Mouse (Mus musculus): Measurements from ENCODE around the gene Fitm2.
A peak's percentile ranks its signal among the peaks of the same experiment; 100 is the strongest.

Fitm2 gene

DNA sequence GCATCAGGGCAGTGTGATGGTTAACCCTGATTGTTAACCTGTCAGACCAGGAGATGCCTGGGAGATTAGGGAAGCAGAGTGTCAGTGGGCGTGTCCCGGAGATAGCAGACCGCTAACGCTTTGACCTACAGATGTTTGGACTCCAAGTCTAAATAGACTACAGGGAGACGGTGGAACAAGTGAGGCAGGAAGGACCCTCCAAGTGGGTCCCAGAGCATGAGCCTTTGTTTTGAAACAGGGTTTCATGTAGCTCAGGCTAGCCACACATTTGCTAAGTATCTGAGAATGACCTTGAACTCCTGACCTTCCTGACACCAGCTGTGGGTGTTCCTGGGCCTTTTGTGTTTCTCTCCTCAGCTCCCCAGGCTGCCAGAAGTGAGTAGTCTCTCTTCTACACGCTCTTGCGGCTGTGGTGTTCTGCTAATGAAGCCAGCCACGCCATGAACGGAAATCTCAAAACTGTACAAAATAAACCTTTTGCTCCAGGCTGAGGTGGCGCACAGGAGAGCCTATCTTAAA, 9.1 kb downstream of the Fitm2 start:
- DNase-seq (ENCODE audit: low read depth, low spot score) = peak; percentile 98

DNA sequence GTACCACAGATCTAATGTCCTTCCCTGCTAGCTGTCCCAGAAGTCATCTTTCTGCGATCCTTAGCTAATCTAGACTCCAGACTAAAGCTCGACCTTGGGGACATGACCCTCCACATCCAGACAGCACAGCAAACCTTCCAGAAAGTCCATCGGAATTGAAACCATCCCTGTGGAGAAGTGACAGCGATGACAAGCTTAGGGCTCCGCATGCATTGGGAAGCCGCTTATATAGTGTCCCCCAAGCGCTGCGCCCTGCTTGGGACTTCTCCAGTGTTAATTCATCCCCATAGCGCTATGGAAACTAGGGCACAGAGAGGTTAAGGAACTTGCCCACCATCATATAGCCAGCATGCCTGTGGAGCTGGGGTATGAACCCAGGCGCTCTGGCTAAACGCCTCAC, 9.6 kb downstream of the Fitm2 start:
- no peak for DNase-seq (ENCODE audit: low read depth, low spot score)

DNA sequence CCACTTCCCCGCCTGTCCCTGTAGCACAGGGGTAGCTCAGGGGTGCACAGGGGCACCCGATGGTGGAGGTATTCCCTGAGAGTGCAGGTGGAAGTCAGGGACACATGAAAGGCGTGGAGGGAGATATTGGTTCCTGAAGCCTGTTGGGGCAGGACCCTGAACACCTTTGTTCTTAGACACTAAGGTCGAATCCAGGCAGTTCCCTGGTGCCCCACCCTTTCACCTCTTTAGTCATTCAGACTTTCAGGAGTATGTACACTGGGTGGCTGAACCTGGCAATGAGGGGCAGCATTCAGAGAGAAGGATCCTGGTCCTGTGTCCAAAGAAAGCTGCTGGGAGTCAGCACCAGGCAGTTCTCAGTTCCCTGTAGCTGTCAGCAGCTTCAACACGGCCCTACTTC, 10.0 kb downstream of the Fitm2 start:
- peak; percentile 86 for DNase-seq (ENCODE audit: low read depth, low spot score)

- peak; percentile 47 for DNase-seq (ENCODE audit: low read depth, low spot score)
Observed at GRCm38 (mm10) chr2:163461307-163461706, 11.1 kb downstream of the Fitm2 start.

GRCm38 (mm10) chr2:163460622-163461021, 11.8 kb downstream of the Fitm2 start:
- peak; percentile 38 for DNase-seq (ENCODE audit: low read depth, low spot score)

DNA sequence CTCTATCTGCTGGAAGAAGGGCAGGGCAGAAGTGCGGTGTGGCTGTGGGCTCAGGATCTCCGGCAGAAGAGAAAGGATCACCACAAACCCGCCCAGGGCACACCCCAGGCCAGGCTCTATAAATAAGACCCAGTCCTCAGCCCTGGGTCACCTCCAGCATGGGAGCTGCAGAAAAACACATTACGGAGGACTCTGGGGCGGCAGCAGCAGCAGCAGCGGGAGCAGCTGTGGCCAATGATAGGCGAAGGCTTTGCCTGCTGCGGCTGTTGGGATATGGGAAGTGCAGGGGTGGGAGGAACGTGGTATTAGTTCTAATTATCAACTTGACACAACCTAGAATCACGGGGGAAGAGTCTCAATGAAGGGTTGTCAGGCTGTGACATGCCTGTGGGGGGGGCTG, 13.0 kb downstream of the Fitm2 start:
- DNase-seq (ENCODE audit: low read depth, low spot score) = no peak

- DNase-seq (ENCODE audit: low read depth, low spot score) = peak; percentile 47
Observed at GRCm38 (mm10) chr2:163458539-163459265, 13.7 kb downstream of the Fitm2 start.

GRCm38 (mm10) chr2:163453378-163453777, 19.1 kb downstream of the Fitm2 start:
- DNase-seq (ENCODE audit: low read depth, low spot score) = no peak

GRCm38 (mm10) chr2:163452738-163453137, 19.7 kb downstream of the Fitm2 start:
- peak; percentile 53 for DNase-seq (ENCODE audit: low read depth, low spot score)

- DNase-seq (ENCODE audit: low read depth, low spot score) = no peak
Observed at GRCm38 (mm10) chr2:163450668-163451295, 21.6 kb downstream of the Fitm2 start.

- DNase-seq (ENCODE audit: low read depth, low spot score) = no peak
Observed at GRCm38 (mm10) chr2:163449276-163449675, 23.2 kb downstream of the Fitm2 start.

GRCm38 (mm10) chr2:163447375-163447774, 25.1 kb downstream of the Fitm2 start:
- no peak for DNase-seq (ENCODE audit: low read depth, low spot score)

- no peak for DNase-seq (ENCODE audit: low read depth, low spot score)
Observed at GRCm38 (mm10) chr2:163444017-163444416, 28.4 kb downstream of the Fitm2 start.

DNA sequence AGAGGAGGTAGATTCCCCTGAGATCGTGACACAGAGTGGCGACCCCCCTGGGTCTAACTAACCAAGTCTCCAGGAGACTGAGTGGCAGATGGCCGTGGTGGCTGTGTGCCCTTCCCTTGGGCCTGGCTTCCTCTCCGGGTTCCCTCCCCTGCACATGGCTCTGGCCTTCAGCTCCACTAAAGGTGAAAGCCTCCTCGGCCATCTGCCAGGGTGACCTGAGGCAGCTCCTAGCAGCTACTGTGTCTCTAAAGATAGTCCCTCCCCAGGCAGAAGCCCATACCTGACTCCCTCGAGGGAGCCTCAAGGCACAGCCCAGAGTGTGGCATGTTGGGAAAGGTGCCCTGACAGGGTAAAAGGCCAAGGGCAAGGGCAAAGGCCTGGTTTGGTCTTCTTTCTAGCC, 28.9 kb downstream of the Fitm2 start:
- no peak for DNase-seq (ENCODE audit: low read depth, low spot score)

DNA sequence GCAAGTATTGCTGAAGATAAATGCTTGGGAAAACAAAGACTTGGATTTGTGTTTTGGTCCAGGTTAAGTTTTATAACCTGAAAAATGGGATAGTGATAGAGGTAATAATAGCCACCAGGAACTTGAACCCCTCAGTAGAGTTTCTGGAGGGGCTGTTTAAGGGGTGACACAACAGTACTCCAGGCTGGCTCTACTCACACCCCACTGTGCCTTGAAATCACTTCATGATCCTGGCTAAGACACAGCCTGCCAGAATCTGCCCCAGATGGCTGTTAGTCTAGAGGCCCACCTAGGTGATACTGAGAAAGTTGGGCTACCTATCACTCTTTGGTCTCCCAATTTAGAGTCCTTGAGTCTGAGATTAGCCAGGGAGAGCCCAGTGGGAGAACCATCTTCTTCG, 32.9 kb downstream of the Fitm2 start:
- no peak for DNase-seq (ENCODE audit: low read depth, low spot score)

DNA sequence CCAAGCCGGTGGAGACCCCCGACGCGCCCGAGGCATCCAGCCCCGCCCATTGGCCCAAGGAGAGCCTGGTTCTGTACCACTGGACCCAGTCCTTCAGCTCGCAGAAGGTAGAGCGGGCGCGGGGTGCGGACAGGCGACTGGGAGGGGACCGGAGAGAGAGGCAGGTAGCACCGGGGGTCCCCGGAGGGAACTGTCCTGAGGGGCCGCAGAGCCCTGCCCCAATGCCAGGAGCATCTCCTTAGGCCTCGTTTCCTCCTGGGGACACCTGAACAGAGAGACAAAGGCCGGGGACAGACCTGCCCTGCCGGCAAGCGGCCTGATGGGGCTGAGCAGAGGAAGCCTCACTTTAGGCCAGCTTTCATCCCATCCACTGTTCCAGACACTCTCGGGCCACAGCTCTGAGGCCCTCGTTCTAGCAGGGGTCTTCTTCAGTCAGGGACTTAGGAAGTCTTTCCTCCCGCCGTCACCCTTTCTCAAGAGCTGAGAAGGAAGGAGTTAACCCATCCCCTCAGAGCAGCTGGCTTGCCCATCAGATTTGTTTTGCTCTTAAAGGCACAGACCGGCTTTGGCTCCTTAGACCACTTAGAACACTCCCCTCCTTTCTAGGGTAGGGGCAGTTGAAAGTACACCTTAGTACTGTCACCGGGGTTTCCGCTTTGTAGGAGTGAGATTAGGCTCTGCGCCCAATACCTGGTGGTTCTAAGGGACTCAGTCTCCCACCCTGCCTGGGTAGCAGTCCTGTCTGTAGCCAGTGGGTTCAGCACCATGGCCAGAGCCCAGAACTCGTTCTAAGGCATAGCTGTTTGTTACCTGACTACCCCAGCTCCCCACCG, 33.6 kb downstream of the Fitm2 start:
- DNase-seq (ENCODE audit: low read depth, low spot score) = peak; percentile 68

DNA sequence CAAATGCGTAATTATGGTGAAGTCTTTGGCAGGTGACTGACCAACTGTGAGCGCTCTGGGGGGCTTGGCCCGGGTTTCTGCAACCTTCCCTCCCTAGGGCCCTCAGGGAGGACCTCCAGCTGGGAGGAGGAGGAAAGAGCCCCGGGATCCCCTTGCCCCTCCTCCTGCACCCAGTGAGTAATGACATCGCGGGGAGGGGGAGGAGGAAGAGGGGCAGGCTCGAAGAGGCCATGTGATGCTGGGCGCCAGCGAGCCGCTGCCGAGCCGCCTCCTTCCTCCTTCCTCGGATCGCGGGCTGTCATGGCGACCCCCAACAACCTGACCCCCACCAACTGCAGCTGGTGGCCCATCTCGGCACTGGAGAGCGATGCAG, 34.2 kb downstream of the Fitm2 start, which contains the start of gene Gdap1l1:
TSS of gene Gdap1l1 (plus strand) at position 231 of the 373 bp plus-strand sequence.
- no peak for DNase-seq (ENCODE audit: low read depth, low spot score)

GRCm38 (mm10) chr2:163437800-163438199, 34.6 kb downstream of the Fitm2 start:
- DNase-seq (ENCODE audit: low read depth, low spot score) = peak; percentile 39

- DNase-seq (ENCODE audit: low read depth, low spot score) = peak; percentile 63
Observed at GRCm38 (mm10) chr2:163433971-163434370, 38.5 kb downstream of the Fitm2 start.

- no peak for DNase-seq (ENCODE audit: low read depth, low spot score)
Observed at GRCm38 (mm10) chr2:163431289-163431688, 41.1 kb downstream of the Fitm2 start.

GRCm38 (mm10) chr2:163428346-163429011, 44.0 kb downstream of the Fitm2 start:
- peak; percentile 69 for DNase-seq (ENCODE audit: low read depth, low spot score)

GRCm38 (mm10) chr2:163424597-163424996, 47.8 kb downstream of the Fitm2 start, which contains the start of gene Oser1:
TSS of gene Oser1 (minus strand) at chr2:163424697.
- no peak for DNase-seq (ENCODE audit: low read depth, low spot score)
